Mouse (Mus musculus) forebrain, postnatal 0 days (tissue): ENCODE results near the gene Plekhg1. TPM values are rescaled to one million over a fixed set of nuclear protein-coding genes. Genes with fewer than 3 reads are reported as not detected.
A peak's percentile ranks its signal among the peaks of the same experiment; 100 is the strongest.

ENCODE experiments used
- ATAC-seq: fragments of 200-750 bp; cut with Nextera tagmentation; 2 replicates; pipeline ENCODE4 v1.8.0; 2017; ENCODE audit warnings: mild to moderate bottlenecking, moderate library complexity
- DNase-seq: peaks from one replicate; pipeline ENCODE4 v3.0.0-alpha.2; 2015
- H3K27ac ChIP-seq: fragments of 300-500 bp; sonication (generic); 2 replicates; pipeline ENCODE4 v1.5.1; 2014; ENCODE audit warnings: low read depth, mild to moderate bottlenecking, antibody characterized with exemption, low read length, moderate library complexity, mixed read lengths
- H3K27me3 ChIP-seq: fragments of 300-500 bp; sonication (generic); 2 replicates; pipeline ENCODE4 v1.6.1; 2014; ENCODE audit warnings: mild to moderate bottlenecking, low read length, mixed read lengths; ENCODE audit not compliant: insufficient read depth
- H3K36me3 ChIP-seq: fragments of 300-500 bp; sonication (generic); 2 replicates; pipeline ENCODE4 v1.6.1; 2014; ENCODE audit warnings: mild to moderate bottlenecking, moderate library complexity; ENCODE audit not compliant: insufficient read depth
- H3K4me1 ChIP-seq: fragments of 300-500 bp; sonication (generic); 2 replicates; pipeline ENCODE4 v1.6.1; 2014; ENCODE audit warnings: antibody characterized with exemption; ENCODE audit not compliant: insufficient read depth
- H3K4me2 ChIP-seq: fragments of 300-500 bp; sonication (generic); 2 replicates; pipeline ENCODE4 v1.6.1; 2014; ENCODE audit warnings: low read depth, mild to moderate bottlenecking, moderate library complexity
- H3K4me3 ChIP-seq: fragments of 300-500 bp; sonication (generic); 2 replicates; pipeline ENCODE4 v1.5.1; 2014; ENCODE audit warnings: low read depth, low read length, mixed read lengths
- H3K9ac ChIP-seq: fragments of 300-500 bp; sonication (generic); 2 replicates; pipeline ENCODE4 v1.6.1; 2014; ENCODE audit warnings: mild to moderate bottlenecking
- H3K9me3 ChIP-seq: fragments of 300-500 bp; sonication (generic); 2 replicates; pipeline ENCODE4 v1.6.1; 2016; ENCODE audit warnings: low read length
- CTCF ChIP-seq: sonication (generic); IDR thresholded peaks from 2 replicates; pipeline ENCODE4 v1.5.1; 2016; ENCODE audit warnings: antibody characterized with exemption, control low read depth, low read depth
- WGBS: fragments of 180-500 bp; shearing (Covaris S2); extraction: QIAGEN DNeasy Blood & Tissue Kit; methylation state at CpG from one replicate; pipeline ENCODE4 v1.1.7; 2014; 5-methylcytosine and 5-hydroxymethylcytosine counted together
- polyA plus RNA-seq: library from polyadenylated mRNA; unstranded; fragments of >200 nt; fragmentation: Nextera tagmentation; extraction: Ambion mirVana; gene quantifications from 2 replicates; pipeline ENCODE4 v1.2.1, GENCODE M21; 2015
- total RNA-seq: library from RNA; depleted of rRNA; stranded (reverse); fragments of >200 nt; gene quantifications from 2 replicates; pipeline ENCODE4 v1.2.3, GENCODE M21; 2014

Plekhg1 gene
- total and polyA plus RNA-seq, 2 experiments from 2014 or later: 4.3 to 10.7 TPM

DNA sequence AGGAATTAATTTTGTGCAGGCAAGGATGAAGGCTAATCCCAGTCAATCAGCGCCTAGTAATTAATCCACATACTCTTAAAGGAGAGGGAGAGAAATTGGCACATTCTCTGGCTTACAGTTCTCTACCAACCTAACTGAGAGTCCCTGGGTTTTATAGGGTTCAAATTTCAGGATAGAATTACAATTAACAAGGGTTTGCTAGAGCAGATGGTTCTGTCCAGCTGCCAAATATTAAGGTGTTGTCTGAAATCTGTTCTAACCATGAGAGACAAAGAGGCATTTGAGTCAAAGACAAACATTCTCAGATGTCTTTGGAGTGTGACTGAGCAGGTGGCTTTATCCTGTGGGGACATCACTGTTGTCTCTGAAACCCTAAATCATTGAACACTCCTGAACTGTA lies 87.2 kb downstream of the Plekhg1 start:
- Histone ChIP-seq H3K27me3 (no peaks in the 10 kb centered on the region), H3K36me3 (no peaks in the 10 kb centered on the region), H3K4me1 (peaks cover 4% of the 10 kb centered on the region; the same call in 1 of the 2 replicates), H3K9ac (no peak overlapping the region), H3K4me2 (no peak overlapping the region), H3K27ac (no peak overlapping the region), H3K9me3 (no peaks in the 10 kb centered on the region), H3K4me3 (no peak overlapping the region)
- no peak for DNase-seq
- TF ChIP-seq CTCF: no peak
- 24% methylated on average over 1 of the region's 1 CpGs for WGBS
- no peak for ATAC-seq

DNA sequence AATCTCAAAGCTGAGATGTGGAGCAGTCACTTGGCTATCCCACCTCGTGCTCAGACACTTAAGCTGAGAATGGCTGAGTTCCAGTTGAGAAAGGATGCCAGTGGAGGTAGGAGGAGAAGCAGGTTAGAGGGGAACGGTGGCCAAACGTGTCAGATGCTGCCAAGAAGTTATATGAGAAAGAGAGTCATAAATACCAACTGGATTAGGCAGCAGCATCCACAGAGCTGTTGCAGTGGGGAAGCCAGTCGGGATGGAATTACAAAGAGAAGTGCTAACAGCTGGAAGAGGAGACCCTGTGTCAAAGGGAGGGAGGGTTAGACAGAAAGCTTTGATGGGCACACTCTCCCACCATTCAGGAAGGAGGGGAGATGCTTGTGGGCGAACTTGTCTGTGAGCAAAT lies 89.3 kb downstream of the Plekhg1 start:
- H3K4me2 ChIP-seq: no peak overlapping the region
- DNase-seq (no peak), ATAC-seq (no peak)
- no peak overlapping the region for H3K4me3 ChIP-seq
- no peak overlapping the region for H3K9ac ChIP-seq
- H3K36me3 ChIP-seq: no peaks in the 10 kb centered on the region
- no peaks in the 10 kb centered on the region for H3K9me3 ChIP-seq
- H3K4me1 ChIP-seq: no peaks in the 10 kb centered on the region
- TF ChIP-seq CTCF: no peak
- H3K27me3 ChIP-seq: no peaks in the 10 kb centered on the region
- 43% methylated on average over 5 of the region's 5 CpGs for WGBS
- H3K27ac ChIP-seq: no peak overlapping the region

DNA sequence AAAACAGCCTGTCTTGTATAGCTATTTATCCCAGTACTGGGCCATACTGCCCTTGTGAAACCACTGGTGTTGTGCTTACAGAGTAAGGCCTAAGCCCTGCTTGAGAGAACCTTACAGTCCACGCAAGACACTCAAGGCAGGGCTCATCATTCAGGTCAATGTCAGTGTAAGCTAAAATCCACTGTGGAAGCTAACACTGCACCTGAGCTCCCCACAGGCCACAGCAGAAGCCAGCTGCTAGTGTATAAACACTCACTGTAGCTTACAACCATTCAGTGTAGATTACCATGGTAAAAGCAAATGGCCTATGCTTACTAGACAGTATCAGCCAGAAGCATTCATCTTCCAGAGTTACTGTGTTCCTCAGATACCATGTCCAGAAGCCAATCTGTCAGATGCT lies 90.5 kb downstream of the Plekhg1 start:
- Histone ChIP-seq H3K27ac (no peak overlapping the region), H3K9ac (no peak overlapping the region), H3K27me3 (no peaks in the 10 kb centered on the region), H3K36me3 (no peaks in the 10 kb centered on the region), H3K4me2 (no peak overlapping the region), H3K4me1 (no peaks in the 10 kb centered on the region), H3K4me3 (no peak overlapping the region), H3K9me3 (no peaks in the 10 kb centered on the region)
- ATAC-seq: no peak
- WGBS: 93% methylated on average over 1 of the region's 1 CpGs
- no peak for DNase-seq
- TF ChIP-seq CTCF: no peak

DNA sequence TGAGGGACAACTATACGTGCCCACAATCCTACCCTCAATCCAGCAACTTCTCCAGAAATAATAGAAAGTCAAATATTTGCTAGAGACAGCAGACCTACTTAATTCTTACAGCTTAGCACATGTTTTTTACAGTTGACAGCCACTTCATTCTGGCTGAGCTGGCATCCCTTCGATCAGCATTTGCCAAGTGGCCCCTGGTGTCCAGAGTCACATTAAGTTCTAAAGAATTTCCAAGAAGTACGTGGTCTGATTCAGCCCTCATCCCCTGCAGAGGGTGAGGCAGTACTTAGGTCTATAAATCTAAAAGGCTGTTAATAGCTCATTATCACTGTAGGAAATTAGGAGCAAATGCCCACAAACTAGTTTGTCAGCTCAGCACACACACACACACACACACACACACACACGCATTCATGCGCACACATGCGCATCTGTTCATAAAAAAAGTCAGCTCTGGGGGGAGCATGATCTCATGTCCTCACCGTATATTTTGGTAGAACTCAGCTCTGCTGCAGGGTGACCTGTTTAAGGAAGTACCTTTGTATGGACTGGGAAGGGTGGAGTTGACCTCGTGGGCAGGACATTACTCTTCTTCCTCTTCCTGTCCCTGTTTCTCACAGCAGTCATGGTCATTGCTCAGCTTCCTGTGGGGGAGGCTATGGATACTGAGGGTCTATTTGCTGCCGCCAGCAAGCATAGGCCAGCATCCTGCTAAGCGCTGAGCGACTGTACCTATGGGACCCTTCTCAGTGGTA lies 91.6 kb downstream of the Plekhg1 start:
- Histone ChIP-seq H3K27ac (no peak overlapping the region), H3K4me1 (no peaks in the 10 kb centered on the region), H3K36me3 (no peaks in the 10 kb centered on the region), H3K9me3 (no peaks in the 10 kb centered on the region), H3K9ac (no peak overlapping the region), H3K4me3 (no peak overlapping the region), H3K27me3 (no peaks in the 10 kb centered on the region), H3K4me2 (no peak overlapping the region)
- ATAC-seq: no peak
- 73% methylated on average over 11 of the region's 11 CpGs for whole genome bisulfite sequencing
- TF ChIP-seq CTCF: no peak
- no peak for DNase-seq

DNA sequence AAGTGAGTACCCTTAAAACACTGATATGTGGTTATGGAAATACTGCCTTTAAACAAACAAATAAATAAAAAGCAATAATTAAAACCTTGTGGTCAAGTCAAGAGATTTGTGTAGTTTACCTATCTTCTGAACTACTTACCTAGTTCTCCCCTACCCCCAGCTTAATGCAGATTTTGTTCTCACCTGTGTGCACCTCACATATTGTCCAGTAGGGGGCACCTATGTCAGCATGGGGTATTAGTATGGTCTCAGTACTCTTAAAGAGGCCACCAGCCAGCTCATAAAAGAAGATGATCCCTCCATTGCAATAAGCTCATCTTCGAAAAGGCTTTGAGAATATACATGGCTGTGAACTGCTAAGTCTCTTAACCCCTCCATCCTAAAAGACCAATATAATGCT lies 93.9 kb downstream of the Plekhg1 start:
- Histone ChIP-seq H3K27ac (no peak overlapping the region), H3K4me3 (no peak overlapping the region), H3K27me3 (no peaks in the 10 kb centered on the region), H3K4me2 (no peak overlapping the region), H3K36me3 (no peaks in the 10 kb centered on the region), H3K9me3 (no peaks in the 10 kb centered on the region), H3K9ac (no peak overlapping the region), H3K4me1 (no peaks in the 10 kb centered on the region)
- 94% methylated on average over 1 of the region's 1 CpGs for WGBS
- DNase-seq (no peak), ATAC-seq (no peak)
- TF ChIP-seq CTCF: 0 out of 2 replicates have a peak, but pooled peaks have one; percentile 20

DNA sequence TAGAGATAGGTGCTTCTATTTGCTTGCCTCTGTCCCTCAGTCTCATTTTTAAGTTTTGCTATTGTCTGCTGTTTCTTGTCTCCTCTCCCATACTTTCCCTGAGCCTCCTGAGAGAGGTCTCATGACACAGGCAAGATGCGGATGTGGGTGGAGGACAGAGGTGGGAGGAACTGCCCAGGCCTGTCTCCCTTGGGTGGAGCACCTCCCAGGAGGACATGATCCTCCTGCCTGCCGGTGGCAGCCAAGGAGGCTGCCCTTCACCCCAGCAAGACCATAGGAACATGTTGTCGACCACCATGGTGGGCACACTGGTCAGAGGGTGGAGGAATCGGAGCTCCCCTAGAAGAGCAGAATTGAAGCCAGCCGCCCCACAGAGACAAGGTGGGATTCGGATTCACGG lies 94.5 kb downstream of the Plekhg1 start:
- Histone ChIP-seq H3K4me2 (no peak overlapping the region), H3K27ac (no peak overlapping the region), H3K9ac (no peak overlapping the region), H3K4me3 (no peak overlapping the region), H3K4me1 (no peaks in the 10 kb centered on the region), H3K9me3 (no peaks in the 10 kb centered on the region), H3K36me3 (no peaks in the 10 kb centered on the region), H3K27me3 (no peaks in the 10 kb centered on the region)
- ATAC-seq: no peak
- 87% methylated on average over 7 of the region's 7 CpGs for WGBS
- no peak for DNase-seq
- no peak for TF ChIP-seq CTCF

DNA sequence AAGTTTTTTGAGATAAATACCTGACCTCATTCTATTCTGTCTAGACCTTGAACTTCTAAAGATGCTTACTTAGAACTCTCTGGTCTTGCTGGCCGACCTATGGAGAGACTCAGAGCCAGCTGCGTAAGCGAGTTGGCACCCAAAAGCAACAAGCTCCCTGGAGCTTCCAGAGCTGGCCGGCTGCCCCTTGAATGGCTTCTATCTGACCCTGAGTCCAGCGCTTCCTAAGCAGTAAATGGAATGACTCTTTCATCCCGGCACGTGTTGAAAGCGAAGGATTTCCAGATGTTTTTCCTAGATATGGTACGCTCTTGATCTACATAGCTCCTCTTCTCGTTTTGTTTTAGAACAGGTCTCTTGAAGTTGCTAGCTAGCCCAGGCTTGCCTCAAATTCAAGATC lies 95.5 kb downstream of the Plekhg1 start:
- Histone ChIP-seq H3K27me3 (no peaks in the 10 kb centered on the region), H3K9me3 (no peaks in the 10 kb centered on the region), H3K27ac (no peak overlapping the region), H3K4me1 (no peaks in the 10 kb centered on the region), H3K9ac (no peak overlapping the region), H3K4me3 (no peak overlapping the region), H3K36me3 (no peaks in the 10 kb centered on the region), H3K4me2 (no peak overlapping the region)
- no peak for TF ChIP-seq CTCF
- 91% methylated on average over 10 of the region's 10 CpGs for WGBS
- no peak for ATAC-seq
- no peak for DNase-seq
